Mouse (Mus musculus): Measurements from ENCODE around the gene Olfr1507. TPM values are rescaled to one million over a fixed set of nuclear protein-coding genes. Genes with fewer than 3 reads are reported as not detected.

Gene Olfr1507
- not detected for total RNA-seq (2021)
- long read RNA-seq, experiment 1, result 0 reads
- long read RNA-seq, experiment 2, result 0 reads

- DNase-seq (ENCODE audit: low spot score in 2 of 2), result no peak
Observed at GRCm38 (mm10) chr14:52495516-52495915, at the start of gene Olfr1507. Gene Olfr1507, minus strand, starts transcription at chr14:52495749.

GRCm38 (mm10) chr14:52533336-52533735 is 37.8 kb upstream of the Olfr1507 start:
- DNase-seq (ENCODE audit: low spot score in 2 of 2), result peak in 1 of 2 experiments; percentile 26

GRCm38 (mm10) chr14:52524952-52525351 is 29.4 kb upstream of the Olfr1507 start:
- DNase-seq (ENCODE audit: low spot score in 2 of 2), result no peak

GRCm38 (mm10) chr14:52467395-52467794 is 28.2 kb downstream of the Olfr1507 start, which contains the start of gene Olfr1508:
Gene Olfr1508, minus strand, starts transcription at chr14:52467495.
- no peak for DNase-seq (ENCODE audit: low spot score in 2 of 2)

DNA sequence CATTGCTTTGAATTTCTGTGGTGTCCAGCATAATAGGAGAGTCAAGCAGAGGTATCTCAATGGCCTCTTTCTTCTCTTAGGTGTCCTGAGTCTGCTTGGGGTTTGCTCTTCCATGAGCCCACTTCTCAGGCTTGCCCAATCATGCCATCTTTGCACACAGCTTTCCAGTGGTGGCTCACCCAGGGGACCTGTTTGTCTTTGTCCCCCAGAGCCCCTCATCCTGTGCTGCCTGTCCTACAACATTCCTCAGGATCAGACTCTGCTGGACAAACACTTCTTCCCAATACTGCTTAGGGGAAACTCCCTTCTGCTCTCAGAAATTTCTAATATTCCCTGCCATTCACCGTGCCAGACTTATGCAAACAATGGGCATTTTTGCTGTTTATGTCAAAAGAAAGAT is 29.8 kb downstream of the Olfr1507 start:
- DNase-seq (ENCODE audit: low spot score in 2 of 2), result no peak

DNA sequence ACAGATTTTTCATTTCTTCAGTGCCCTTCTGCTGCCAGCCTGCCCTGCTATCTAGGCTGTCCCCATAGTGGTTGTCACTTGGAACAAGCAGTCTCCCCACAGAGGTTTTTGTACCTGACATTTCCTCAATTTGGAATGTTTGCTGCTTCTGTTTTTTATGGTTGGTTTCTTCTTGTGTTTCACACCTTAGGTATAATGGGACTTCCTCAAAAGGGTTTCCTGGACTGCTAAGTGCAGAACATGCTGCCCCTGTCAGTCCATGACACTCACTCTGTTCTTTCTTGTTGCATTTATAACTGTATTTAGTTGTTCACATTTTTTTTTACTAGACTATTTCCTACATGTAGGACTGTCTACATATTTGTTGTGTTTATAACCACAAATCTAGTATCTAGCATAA is 33.6 kb downstream of the Olfr1507 start:
- DNase-seq (ENCODE audit: low spot score in 2 of 2), result no peak

DNA sequence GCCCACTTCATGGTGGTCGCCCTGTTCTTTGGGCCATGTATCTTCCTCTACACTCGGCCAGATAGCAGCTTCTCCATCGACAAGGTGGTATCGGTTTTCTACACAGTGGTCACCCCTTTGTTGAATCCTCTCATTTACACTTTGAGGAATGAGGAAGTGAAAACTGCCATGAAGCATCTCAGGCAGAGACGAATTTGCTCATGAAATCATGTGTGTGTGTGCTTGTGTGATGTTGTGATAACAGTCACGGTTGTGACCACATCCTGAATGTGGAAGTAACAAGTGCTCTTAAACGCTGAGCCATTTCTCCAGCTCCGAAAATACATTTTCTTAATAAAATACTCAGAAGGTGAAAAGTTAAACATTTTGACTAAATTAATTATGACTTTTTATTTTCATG is 44.4 kb downstream of the Olfr1507 start:
- DNase-seq (ENCODE audit: low spot score in 2 of 2), result no peak

- no peak for DNase-seq (ENCODE audit: low spot score in 2 of 2)
Observed at GRCm38 (mm10) chr14:52442690-52443089, 52.9 kb downstream of the Olfr1507 start, which contains the start of gene Olfr1509. Gene Olfr1509, plus strand, starts transcription at chr14:52442990.

Other genes starting within 250 kb of the Olfr1507 start
- gene Chd8, start 238.0 kb downstream of the Olfr1507 start, total RNA-seq (2021), result 100 to 1,000 TPM; 108 to 120 TPM
- gene Tox4, start 216.6 kb downstream of the Olfr1507 start, total RNA-seq (2021), result 10 to 100 TPM; 65.6 to 65.8 TPM
- 10 to 100 TPM; 34.0 to 36.3 TPM for gene Rab2b, start 216.2 kb downstream of the Olfr1507 start, total RNA-seq (2021)
- gene Mettl3, start 190.6 kb downstream of the Olfr1507 start, total RNA-seq (2021), result 10 to 100 TPM; 37.6 to 44.1 TPM
- 10 to 100 TPM; 35.8 to 36.5 TPM for gene Sall2, start 167.0 kb downstream of the Olfr1507 start, total RNA-seq (2021)
- gene Olfr1513, start 139.3 kb downstream of the Olfr1507 start, total RNA-seq (2021), result not detected
- not detected for gene Olfr1512, start 116.6 kb downstream of the Olfr1507 start, total RNA-seq (2021)
- not detected for gene Olfr1511, start 98.4 kb downstream of the Olfr1507 start, total RNA-seq (2021)
- not detected for gene Olfr1510, start 81.4 kb downstream of the Olfr1507 start, total RNA-seq (2021)
- gene Olfr1509, start 52.8 kb downstream of the Olfr1507 start, total RNA-seq (2021), result not detected
- not detected for gene Olfr1508, start 28.3 kb downstream of the Olfr1507 start, total RNA-seq (2021)

Data from left cerebral cortex, adult 18-20 months (tissue).